Comparison of ENCODE assay signal across 8 mouse cellular contexts in genomic region chr4:141076761-141077506, GRCm38 (mm10). TPM values are rescaled to one million over a fixed set of nuclear protein-coding genes. Genes with fewer than 3 reads are reported as not detected.
DNase-seq lines count a peak whose midpoint lies in the region; ATAC-seq and TF ChIP-seq lines count a peak whose summit lies in the region.

No protein-coding gene starts in this region.

- H3K4me1 ChIP-seq in heart, embryonic 11.5 days (ENCODE audit: control insufficient read depth, insufficient read depth, low read length): peaks cover 27% of the 10 kb centered on the region
- H3K4me1 ChIP-seq in liver, embryonic 12.5 days: peaks cover 62% of the 10 kb centered on the region

- H3K36me3 ChIP-seq in heart, embryonic 11.5 days (ENCODE audit: control insufficient read depth, insufficient read depth, low read length): peaks cover 3% of the 10 kb centered on the region
- peaks cover 46% of the 10 kb centered on the region for H3K36me3 ChIP-seq in liver, embryonic 12.5 days
- H3K36me3 ChIP-seq in myocyte (ENCODE audit: control insufficient read depth, insufficient read depth): no peaks in the 10 kb centered on the region

- no peak for TF ChIP-seq POLR2A in myocyte (IDR thresholded peaks at IDR 0.05; ENCODE audit: insufficient read length, low read depth)

- no peaks in the 10 kb centered on the region for H3K9me3 ChIP-seq in heart, embryonic 11.5 days (replicated peaks; ENCODE audit: control insufficient read depth, low read length)
- no peaks in the 10 kb centered on the region for H3K9me3 ChIP-seq in liver, embryonic 12.5 days (replicated peaks)

- peaks cover 52% of the 10 kb centered on the region for H3K79me2 ChIP-seq in myocyte (ENCODE audit: control insufficient read depth, insufficient read depth)

- H3K27me3 ChIP-seq in heart, embryonic 11.5 days (ENCODE audit: control insufficient read depth, insufficient read depth, low read length): no peaks in the 10 kb centered on the region
- H3K27me3 ChIP-seq in liver, embryonic 12.5 days (replicated peaks): no peaks in the 10 kb centered on the region
- no peaks in the 10 kb centered on the region for H3K27me3 ChIP-seq in myocyte (ENCODE audit: control insufficient read depth, insufficient read depth, insufficient read length)

- H3K4me2 ChIP-seq in heart, embryonic 11.5 days: peak overlapping the region; percentile 98
- peak overlapping the region; percentile 90 for H3K4me2 ChIP-seq in liver, embryonic 12.5 days
- H3K4me2 ChIP-seq in myocyte (ENCODE audit: low read depth): peak overlapping the region; percentile 92

- H3K27ac ChIP-seq in heart, embryonic 11.5 days (ENCODE audit: low read depth, low read length): no peak overlapping the region
- peak overlapping the region; percentile 95 for H3K27ac ChIP-seq in liver, embryonic 12.5 days

- H3K9ac ChIP-seq in heart, embryonic 11.5 days (ENCODE audit: low read depth, low read length): peak overlapping the region; percentile 93
- H3K9ac ChIP-seq in liver, embryonic 12.5 days: peak overlapping the region; percentile 95

- 68% methylated on average over 17 of the region's 17 CpGs for WGBS in heart, embryonic 11.5 days (ENCODE audit: insufficient replicate concordance)
- 20% methylated on average over 17 of the region's 17 CpGs for WGBS in liver, embryonic 12.5 days (ENCODE audit: insufficient replicate concordance)

- H3ac ChIP-seq in myocyte (ENCODE audit: control insufficient read depth, insufficient read length): peak overlapping the region; percentile 51

- peak; percentile 18 for DNase-seq in CD4-positive helper T cell, adult 2 months (ENCODE audit: low read depth, low spot score)
- DNase-seq in T-cell, adult 2 months (ENCODE audit: low spot score): peak; percentile 23
- DNase-seq in gastrocnemius, postnatal 25 days: no peak
- DNase-seq in layer of hippocampus, adult 9-10 months (ENCODE audit: low spot score): no peak
- no peak for DNase-seq in frontal cortex, adult 2 months (ENCODE audit: extremely low spot score in 1 of 2, low spot score in 1 of 2)

- ATAC-seq in heart, embryonic 11.5 days (replicated peaks; ENCODE audit: insufficient number of reproducible peaks, low FRiP score, low TSS enrichment): no peak
- ATAC-seq in liver, embryonic 12.5 days: peak; percentile 83

- peak overlapping the region; percentile 100 for H3K4me3 ChIP-seq in heart, embryonic 11.5 days (ENCODE audit: low read depth, low read length)
- H3K4me3 ChIP-seq in liver, embryonic 12.5 days: peak overlapping the region; percentile 98
- peak overlapping the region; percentile 97 for H3K4me3 ChIP-seq in myocyte

TF ChIP-seq in myocyte, 11 proteins besides CTCF, POLR2A, EP300 and RAD21:
- TF ChIP-seq CEBPB (IDR thresholded peaks at IDR 0.05; ENCODE audit: insufficient read depth, poor library complexity, severe bottlenecking) (no peak), REST (IDR thresholded peaks at IDR 0.05; ENCODE audit: insufficient read depth, insufficient read length) (no peak), SRF (IDR thresholded peaks at IDR 0.05; ENCODE audit: control insufficient read depth, insufficient read length, low read depth) (no peak), POLR2AphosphoS2 (IDR thresholded peaks at IDR 0.05; ENCODE audit: insufficient read length, low read depth) (no peak), MYOD1 (IDR thresholded peaks at IDR 0.05; ENCODE audit: control insufficient read depth in 1 of 3, insufficient read length in 2 of 3, low read depth in 2 of 3) (no peak), MAX (IDR thresholded peaks at IDR 0.05; ENCODE audit: low read depth) (no peak), USF1 (IDR thresholded peaks at IDR 0.05; ENCODE audit: low read depth) (no peak), TCF12 (IDR thresholded peaks at IDR 0.05; ENCODE audit: insufficient read depth, poor library complexity, severe bottlenecking) (no peak)

RNA-seq across cellular contexts. Expression of gene Necap2, which starts 1.2 kb away (rescaled TPM):
- polyA plus RNA-seq in heart, embryonic 11.5 days (2014; fragmentation: Nextera tagmentation; extraction: Ambion mirVana): 34.4 and 41.9 TPM in 2 replicates
- polyA plus RNA-seq in liver, embryonic 12.5 days (2016; fragmentation: Nextera tagmentation; extraction: Ambion mirVana): 136 and 143 TPM in 2 replicates
- 85.6 TPM for polyA plus RNA-seq in myocyte (2012; fragmentation: generic; extraction: Trizol)
- 10 to 100 TPM; 12.6 to 14.5 TPM for total RNA-seq in gastrocnemius, postnatal 25 days (2021)
- 55.7 and 60.3 TPM in 2 replicates for polyA plus RNA-seq in frontal cortex, adult 2 months (2012; rRNA removed)

RNA-seq across cellular contexts. Expression of gene Spata21, which starts 11.2 kb away (rescaled TPM):
- 0.64 TPM in 1 of 2 replicates, not detected in the other for polyA plus RNA-seq in heart, embryonic 11.5 days (2014; fragmentation: Nextera tagmentation; extraction: Ambion mirVana)
- 0.05 TPM in 1 of 2 replicates, not detected in the other for polyA plus RNA-seq in liver, embryonic 12.5 days (2016; fragmentation: Nextera tagmentation; extraction: Ambion mirVana)
- polyA plus RNA-seq in myocyte (2012; fragmentation: generic; extraction: Trizol): not detected
- not detected for total RNA-seq in gastrocnemius, postnatal 25 days (2021)
- 0.36 and 0.50 TPM in 2 replicates for polyA plus RNA-seq in frontal cortex, adult 2 months (2012; rRNA removed)

RNA-seq across cellular contexts. Expression of gene Crocc, which starts 16.6 kb away (rescaled TPM):
- 4.5 and 4.7 TPM in 2 replicates for polyA plus RNA-seq in heart, embryonic 11.5 days (2014; fragmentation: Nextera tagmentation; extraction: Ambion mirVana)
- 1.8 and 2.0 TPM in 2 replicates for polyA plus RNA-seq in liver, embryonic 12.5 days (2016; fragmentation: Nextera tagmentation; extraction: Ambion mirVana)
- 3.9 TPM for polyA plus RNA-seq in myocyte (2012; fragmentation: generic; extraction: Trizol)
- total RNA-seq in gastrocnemius, postnatal 25 days (2021): 1 to 10 TPM; 1.8 to 2.4 TPM
- 70.4 and 80.2 TPM in 2 replicates for polyA plus RNA-seq in frontal cortex, adult 2 months (2012; rRNA removed)

Comparison
In these comparisons a context has a peak if more than half of its experiments do, and no peak if none do; other contexts are left out.
1. DNase-seq: peak in CD4-positive helper T cell, adult 2 months (single experiment) and T-cell, adult 2 months (single experiment); none in gastrocnemius, postnatal 25 days (single experiment), layer of hippocampus, adult 9-10 months (single experiment) and frontal cortex, adult 2 months (0 of 2).
2. RNA of gene Crocc, which starts 16.6 kb away (polyA plus RNA-seq): 70.4 to 80.2 TPM in frontal cortex, adult 2 months; 4.5 to 4.7 TPM in heart, embryonic 11.5 days, 3.9 TPM in myocyte (single experiment) and 1.8 to 2.0 TPM in liver, embryonic 12.5 days; every median in the first group is over 10 times any median in the second.
3. Peak in every context shown above with its lines, with median percentiles within 50 percentile points of each other: H3K4me2 ChIP-seq and H3K4me3 ChIP-seq.